Mouse (Mus musculus): Measurements from ENCODE around the gene Ssh1.

Ssh1 gene

DNA sequence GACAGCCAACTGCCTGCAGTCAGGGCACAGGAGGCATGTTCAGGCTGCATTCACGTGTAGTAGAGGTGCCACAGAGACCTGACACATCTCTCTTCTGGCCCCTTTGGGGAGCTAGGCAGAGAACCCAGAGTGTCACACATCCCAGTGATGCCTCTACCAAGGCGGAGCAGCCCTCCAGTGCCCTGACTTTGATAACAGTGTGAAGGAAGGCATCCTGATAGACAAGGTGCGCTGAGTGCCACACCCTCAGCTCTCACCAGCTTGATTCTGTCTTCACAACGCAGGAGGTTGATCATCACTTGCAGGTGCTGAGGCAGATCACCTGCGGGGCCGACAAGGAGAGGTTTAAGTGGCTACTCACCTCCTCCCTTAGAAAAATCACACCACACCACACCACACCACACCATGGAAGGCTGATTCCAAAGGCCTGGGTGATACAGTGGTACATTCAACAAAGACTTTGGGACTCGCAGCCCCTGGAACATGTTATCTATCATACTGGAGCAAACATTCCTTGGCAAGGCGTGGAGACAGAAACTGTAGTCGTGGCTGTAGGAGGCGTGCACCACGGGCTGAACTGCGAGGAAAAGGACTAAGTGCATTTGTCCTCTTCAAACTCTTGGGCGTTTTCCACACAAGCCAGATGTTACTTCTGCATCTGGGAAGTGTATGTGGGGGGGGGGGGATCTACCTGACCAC lies 27.1 kb downstream of the Ssh1 start:
- DNase-seq (ENCODE audit: low spot score in 2 of 2): no peak

DNA sequence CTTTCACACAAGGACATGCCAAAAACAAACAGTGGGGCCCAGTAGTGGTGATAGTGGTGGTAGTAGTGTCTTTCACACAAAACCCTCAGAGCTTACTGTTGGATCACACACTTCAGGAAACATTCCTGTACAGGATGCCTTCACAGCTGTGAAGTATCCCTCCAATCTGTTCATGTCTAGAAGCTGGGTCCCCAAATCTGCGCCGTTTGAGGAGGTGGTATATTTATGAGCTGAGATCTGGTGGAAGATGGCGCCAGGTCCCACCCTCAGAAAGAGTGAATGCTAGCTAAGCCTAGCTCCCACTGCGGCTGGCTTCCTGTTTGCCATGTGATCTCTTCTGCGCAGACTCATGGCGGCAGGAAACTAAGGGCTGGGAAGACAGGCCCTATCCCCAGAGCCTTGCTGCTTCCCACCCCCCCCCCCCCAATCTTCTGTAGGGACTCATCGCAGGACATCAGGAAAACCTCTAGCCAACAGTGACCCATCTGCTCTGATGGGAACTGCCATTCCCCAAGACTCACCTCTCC lies 28.0 kb downstream of the Ssh1 start:
- DNase-seq (ENCODE audit: low spot score in 2 of 2): no peak

DNA sequence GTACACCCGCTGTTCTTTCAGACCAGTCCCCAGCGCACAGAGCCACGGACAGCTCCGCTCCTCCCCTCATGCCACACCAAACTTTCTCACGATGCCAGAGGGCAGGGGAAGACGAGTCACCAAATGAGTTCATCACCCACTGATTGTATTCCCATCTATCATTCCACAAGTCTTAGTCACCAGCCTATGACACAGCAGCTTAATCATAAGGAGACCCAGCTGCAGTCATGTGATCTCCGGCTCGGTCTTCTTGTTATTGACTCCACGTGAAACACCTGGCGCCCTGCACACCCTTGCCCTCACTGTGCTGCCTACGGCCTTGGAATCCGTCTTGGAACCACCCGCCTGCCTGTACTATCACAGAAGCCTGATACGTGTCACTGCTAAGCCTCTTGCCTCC lies 28.7 kb downstream of the Ssh1 start:
- no peak for DNase-seq (ENCODE audit: low spot score in 2 of 2)

DNA sequence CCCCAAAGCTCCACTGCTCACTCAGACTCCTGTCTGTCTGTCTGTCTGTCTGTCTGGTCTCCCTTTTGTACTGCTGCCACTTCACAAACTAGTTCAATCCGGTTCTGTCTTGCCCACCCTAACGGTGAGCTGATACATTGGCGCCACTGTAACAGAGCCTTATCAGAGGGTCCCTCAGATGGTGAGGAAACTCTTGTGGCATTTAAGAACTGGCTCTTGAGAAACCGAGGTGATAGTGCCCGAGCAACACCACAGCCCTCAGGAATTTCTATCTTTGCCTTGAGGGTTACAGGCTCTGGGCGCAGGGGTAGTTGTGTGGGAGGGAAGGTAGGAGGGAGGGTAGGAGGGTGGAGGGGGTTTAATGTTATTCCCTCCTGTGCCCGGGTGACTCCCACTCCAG lies 31.9 kb downstream of the Ssh1 start:
- DNase-seq (ENCODE audit: low spot score in 2 of 2): no peak

DNA sequence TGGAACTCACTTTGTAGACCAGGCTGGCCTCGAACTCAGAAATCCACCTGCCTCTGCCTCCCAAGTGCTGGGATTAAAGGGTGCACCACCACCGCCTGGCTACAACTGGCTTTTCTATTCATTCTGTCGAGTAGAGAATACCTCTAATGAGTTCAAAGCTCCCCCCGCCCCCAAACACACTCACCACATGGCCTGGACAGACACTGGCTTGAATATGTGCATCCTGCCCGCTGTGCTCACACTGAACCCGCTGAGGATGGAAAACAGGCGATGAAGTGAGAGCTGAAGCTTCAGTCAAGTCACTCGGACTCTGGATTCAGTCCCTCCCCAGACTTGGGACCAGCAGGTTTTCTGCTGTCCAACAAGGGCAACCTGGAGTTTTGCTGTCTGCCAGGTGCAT lies 33.3 kb downstream of the Ssh1 start:
- no peak for DNase-seq (ENCODE audit: low spot score in 2 of 2)

DNA sequence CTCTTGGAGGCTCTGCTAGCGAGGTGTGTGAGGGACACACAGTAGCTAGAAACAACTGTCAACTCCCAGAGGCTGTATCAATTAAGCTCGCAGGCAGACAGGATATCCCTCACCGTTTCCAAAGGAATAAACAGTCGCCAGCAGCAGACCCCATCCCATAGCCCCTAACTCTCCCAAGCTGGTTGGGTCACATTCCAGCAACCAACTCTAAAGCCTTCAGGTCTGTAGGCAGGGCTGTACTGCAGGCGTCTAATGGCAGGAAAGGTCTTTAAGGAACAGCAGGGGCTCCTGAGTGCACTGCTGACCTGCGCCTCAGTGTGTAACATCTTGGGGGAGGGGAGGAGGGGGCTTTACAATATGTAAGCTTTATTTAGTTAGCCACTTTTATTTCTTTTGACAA lies 34.7 kb downstream of the Ssh1 start:
- no peak for DNase-seq (ENCODE audit: low spot score in 2 of 2)

DNA sequence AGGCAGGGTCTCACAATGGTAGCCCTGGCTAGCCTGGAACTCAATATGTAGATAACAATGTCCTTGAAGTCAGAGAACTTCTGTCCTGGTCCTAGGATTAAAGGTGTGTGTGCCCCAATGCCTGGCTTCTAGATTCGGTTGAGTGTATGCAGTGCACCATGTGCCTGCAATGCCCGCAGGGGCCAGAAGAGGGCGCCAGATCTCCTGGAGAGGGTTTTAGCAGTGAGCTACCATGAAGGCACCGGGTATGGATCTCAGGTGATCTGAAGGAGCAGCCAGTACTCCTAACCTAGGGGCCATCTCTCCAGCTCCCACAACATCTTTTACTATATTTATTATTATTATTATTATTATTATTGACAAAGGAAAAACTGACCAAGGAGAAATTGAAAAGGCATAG lies 37.2 kb downstream of the Ssh1 start:
- DNase-seq (ENCODE audit: low spot score in 2 of 2): peak in 1 of 2 experiments; percentile 78

DNA sequence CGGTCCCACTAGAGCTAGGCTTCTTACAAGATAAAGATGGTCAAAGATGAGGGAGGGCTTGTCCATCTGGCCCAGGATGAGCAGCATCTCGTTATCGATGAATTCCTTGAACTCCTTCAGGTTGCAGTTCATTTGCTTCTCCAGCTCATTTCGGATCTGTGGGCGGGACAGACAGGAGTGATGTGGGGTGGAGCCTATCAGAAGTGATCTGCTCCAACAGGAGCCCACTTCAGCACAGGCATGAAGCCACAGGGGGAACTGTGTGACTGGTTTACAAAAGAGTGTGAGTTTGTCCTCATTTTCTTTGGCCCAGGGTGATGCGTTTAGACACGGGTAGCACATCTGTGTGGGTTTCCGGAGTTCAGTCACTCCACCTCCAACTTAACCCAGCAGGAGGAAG lies 38.0 kb downstream of the Ssh1 start:
- no peak for DNase-seq (ENCODE audit: low spot score in 2 of 2)

DNA sequence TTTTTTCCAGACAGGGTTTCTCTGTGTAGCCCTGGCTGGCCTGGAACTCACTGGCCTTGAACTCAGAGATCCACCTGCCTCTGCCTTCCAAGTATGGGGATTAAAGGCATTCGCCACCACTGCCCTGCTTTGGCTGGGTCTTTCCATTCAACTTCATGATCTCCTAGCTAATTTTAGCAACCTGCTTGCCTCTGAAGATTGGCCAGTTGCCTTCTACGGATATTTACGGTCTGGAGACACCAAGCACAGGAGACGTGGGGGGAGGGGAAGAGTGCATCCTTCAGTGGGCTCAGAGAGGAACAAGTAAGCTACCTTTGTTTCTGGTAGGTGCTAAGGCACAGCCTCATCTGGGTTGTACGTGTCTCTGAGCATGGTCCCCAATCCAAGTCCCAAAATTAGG lies 38.4 kb downstream of the Ssh1 start:
- no peak for DNase-seq (ENCODE audit: low spot score in 2 of 2)

DNA sequence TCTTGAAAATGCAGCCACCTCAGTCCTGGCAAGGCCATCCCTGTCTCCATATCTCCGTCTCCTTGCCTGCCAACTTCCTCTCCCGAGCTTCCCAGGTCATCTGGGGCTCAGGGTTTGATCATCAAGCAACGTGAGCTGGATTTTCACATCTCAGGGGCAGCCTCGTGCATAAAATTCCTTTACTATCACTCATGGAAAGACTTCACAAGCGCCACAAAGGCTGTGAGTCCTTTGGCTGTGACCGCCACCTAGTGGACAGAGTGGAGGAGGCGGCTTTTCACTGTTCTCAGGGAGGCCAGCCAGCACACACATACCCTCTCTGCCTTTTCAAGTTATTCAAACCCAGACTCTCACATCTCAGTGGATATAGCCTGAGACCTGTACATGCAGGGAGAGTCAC lies 39.3 kb downstream of the Ssh1 start:
- peak; percentile 32 to 88 for DNase-seq (ENCODE audit: low spot score in 2 of 2)

DNA sequence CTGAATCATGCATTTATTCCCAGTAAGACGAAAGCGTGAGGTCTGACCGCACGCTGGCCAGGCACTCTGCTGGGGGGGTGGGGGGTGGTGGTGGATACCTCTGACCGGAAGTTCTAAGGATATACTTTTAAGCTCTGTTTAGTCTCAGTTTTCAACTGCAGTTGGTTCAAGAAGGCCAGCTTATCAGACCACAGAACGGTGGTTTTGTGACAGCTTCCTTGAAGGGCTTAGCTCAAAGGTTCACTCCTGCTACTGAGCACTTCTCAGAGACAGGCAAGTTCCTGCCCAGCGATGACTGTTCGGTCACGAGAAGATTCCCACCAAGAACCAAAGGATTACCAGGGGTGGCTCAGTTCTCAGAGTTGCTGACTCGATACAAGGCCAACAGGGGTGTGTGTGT lies 41.2 kb downstream of the Ssh1 start:
- no peak for DNase-seq (ENCODE audit: low spot score in 2 of 2)

DNA sequence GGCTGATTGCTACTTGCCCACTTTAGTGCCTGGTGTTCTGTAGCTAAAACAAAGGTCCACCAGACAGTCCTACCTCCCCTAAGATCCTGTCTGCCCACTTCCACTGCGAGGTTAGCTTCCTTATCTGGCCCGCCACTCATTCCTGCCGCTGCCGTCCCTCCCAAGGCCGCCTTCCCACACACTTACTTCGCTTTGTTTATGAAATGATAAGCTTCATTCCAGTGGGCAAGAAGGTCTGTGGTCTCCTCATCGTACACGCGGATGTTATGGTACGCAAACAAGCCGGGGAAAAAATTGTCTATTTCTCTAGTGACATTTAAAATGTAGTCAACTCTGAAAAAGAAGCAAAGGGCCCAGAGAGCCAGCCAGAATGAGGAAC lies 42.0 kb downstream of the Ssh1 start:
- DNase-seq (ENCODE audit: low spot score in 2 of 2): no peak

DNA sequence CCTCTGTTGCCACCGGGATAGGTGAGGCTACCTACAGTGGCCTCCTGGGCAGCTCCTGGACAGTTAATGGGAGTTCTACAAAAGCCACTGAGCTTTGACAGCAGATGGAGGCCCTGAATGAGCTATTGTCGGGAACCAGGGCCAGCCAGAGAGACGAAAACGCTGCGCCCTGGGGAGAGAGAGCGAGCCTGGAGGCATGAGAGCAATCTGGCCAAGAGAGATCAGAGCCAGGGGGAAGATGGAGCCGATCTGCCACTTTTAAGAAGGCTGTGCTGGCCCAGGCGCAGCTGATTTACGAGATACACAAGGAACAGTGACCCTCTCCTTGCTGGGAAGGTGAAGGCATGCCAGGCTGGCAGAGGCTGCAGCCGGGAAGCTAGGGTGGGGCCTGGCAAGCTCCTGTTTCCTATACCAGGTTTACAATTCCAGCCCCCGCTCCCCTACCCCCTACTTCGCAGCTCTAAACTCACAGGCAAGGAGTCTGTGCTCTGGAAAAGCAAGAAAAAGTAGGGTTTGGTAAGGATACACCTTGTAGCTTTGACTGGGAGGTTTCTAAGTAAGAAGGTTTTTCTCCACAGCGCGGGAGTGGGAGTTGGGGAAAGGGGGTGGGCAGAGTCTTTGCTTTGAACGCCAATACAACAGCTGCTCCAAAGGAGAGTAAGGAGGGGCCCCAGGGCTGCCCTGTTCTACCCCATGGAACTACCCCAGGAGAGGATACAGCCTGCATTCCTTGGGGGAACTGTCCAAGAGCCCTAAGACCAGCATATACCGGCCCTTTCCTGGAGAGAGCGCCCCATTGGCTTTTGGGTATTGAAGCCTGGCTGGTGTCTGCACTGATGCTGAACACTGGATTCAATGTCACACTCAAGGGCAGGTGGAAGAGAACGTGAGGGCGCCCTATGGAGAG lies 42.7 kb downstream of the Ssh1 start:
- no peak for DNase-seq (ENCODE audit: low spot score in 2 of 2)

DNA sequence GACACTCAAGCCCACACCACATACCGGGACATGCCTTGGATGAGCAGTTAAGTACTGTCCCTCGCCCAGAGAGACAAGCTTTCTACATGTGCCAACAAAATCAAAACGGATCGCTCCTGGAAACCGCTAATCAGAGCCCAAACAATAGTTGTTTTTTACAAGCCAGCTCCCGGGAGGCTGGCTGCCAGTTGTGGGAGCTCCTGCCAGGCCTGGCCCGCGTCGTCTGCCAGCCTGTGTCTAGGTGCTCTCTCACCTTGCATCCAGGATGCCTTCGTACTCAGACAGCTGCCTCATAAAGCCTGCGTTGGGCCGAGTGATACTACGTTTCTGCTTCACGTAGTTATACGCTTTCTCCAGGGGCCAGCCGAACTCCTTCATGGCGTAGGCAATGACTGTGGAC lies 43.6 kb downstream of the Ssh1 start:
- DNase-seq (ENCODE audit: low spot score in 2 of 2): no peak

DNA sequence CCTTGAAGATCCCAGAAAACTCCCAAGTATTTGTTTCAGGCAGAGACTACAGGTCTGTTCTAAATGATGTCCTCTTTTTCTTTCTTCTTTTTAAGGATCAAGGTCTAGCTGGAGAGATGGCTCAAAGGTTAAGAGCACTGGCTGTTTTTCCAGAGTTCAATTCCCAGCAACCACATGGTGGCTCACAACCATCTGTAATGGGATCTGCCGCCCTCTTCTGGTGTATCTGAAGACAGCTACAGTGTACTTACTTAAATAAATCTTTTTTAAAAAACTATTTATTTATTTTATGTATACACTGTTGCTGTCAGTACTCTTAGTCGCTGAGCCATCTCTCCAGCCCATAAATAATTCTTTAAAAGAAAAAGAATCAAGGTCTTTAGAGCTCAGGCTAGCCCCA lies 46.4 kb downstream of the Ssh1 start:
- DNase-seq (ENCODE audit: low spot score in 2 of 2): no peak

DNA sequence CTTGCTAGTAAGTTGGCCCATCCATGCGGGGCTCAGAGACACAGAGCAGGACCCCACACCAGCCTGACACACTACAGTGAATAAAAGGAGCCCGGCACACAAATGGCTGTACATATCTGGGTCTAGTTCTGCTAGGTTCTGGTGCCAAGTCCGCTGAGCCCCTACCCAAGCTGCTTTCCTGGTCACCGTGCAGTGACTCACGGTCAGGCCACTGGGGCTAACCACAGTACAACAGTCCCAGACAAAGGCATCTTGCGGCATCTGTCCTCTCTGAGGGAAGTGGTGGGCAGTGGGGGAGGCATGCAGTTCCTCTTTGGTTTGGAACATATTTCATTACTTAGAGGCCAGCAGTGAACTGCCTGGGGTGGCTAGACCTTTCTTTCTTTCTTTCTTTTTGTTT lies 48.6 kb downstream of the Ssh1 start:
- DNase-seq (ENCODE audit: low spot score in 2 of 2): peak in 1 of 2 experiments; percentile 36

DNA sequence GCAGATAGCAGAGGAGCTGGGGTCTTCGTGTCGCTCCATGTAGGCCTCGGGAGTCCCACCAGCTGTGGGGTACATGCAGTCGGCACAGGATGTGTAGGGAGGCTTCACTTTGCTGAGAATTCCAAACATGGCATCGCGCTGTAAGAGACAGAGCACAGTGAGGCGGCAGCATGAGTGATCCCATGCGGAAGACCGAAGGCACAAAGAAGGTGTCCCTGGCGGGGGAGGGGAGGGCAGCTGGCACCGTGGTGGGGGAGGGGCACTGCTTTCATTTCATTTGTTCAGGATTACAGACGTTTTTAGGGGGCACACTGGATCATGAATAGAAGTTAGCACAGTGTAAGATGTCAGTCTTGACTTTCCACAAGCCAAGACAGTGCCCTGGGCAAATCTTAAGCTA lies 50.4 kb downstream of the Ssh1 start:
- DNase-seq (ENCODE audit: low spot score in 2 of 2): no peak

DNA sequence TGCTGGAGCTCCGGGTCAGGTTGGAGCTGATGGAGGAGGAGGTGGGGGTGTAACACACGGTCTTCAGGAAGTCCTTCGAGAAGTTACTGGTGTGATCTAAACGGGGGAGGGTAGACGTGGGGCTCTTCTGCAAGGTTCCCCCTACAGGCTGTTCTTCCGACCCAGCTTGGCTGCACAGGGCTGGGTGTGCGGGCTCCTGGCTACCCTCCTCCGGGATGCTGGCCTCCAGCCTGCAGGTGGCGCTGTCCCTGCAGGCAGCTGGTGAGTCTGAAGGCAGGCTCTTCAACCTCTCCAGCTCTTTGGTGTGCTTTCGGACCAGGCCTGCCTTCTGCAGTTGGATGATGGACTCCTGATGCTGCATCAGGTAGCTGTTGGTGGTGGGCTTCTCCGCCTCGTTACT lies 51.1 kb downstream of the Ssh1 start:
- no peak for DNase-seq (ENCODE audit: low spot score in 2 of 2)

DNA sequence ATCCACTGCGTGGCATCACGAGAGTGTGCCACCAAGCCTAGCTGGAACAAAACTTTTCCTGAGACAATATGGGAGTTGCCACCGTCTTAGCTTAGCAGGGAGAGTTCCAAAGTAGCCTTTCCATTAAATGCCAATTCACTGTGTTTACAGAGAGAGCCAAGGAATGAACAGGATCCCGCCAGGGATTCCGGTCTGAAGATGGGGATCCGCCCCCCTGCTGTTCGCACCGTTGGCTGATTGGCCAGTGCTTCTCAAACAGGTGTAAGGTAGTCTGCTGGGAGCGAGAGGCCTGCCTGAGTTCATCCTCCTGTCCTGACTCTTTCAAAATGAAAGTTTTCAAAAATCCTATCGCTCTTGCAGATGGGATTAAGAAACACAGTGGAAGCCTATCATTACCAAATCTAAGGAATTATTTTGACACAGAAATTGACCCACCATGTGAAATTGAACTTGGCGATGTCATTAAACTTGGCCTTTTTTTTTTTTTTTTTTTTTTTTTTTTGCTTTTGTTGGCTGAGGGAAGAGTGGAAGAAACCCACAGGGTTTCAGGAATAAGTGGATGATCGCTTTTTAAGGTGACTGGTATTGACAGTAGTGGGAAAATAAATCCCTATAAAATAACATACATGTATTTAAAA lies 54.3 kb downstream of the Ssh1 start:
- DNase-seq (ENCODE audit: low spot score in 2 of 2): no peak

DNA sequence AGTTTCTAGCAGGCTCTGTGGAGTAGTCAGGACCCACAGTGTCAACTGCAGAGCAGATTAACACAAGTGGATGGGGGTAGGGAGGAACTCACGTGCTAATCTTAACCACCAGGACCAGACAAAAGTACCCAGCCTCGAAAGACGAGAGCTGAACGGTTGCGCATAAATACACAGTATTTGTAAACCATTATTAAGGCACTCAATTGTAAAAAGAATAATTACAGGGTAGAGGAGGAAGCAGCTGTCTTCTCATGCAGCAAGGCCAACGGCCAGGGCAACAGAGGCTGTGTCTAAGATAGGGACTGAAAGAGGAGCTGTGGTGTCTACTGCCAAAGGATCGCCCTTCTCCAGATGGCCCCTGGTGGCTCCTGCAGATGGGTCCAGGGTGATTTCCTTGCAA lies 56.0 kb downstream of the Ssh1 start:
- DNase-seq (ENCODE audit: low spot score in 2 of 2): no peak

DNA sequence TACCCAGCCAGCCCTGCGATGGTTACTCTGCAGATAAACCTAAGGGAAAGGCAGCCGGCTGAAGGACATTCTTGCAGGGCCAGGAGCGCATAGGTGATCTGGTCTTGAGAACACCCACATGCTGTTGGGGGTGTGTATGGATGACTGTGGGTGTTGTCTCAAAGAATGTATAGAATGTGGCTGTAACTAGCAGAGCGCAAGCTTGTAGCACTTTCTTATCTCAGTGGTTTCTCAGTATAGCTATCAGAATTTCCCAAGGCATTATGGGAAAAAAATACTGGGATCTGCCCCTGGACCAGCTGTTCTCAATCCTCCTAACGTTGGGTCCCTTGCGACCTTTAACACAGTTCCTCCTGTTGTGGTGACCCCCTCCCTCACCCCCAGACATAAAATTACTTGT lies 59.8 kb downstream of the Ssh1 start:
- DNase-seq (ENCODE audit: low spot score in 2 of 2): no peak

DNA sequence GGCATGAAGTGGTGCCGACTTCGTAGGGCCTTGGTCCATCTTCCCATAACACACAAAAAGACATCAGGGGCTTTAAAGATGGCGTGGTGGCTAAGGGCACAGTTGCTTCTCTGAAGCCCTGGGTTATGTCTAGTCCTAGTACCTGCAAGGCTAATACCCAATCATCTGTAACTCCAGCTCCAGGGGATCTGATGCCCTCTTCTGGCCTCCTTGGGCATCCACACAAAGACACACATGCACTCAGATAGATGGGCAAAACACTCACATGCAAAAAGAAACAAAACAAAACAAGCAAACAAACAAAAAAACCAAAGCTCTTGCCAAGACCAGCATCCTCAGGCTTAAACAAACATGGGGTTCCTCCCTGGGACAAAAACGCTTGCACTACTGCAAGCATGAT lies 60.2 kb downstream of the Ssh1 start:
- no peak for DNase-seq (ENCODE audit: low spot score in 2 of 2)

DNA sequence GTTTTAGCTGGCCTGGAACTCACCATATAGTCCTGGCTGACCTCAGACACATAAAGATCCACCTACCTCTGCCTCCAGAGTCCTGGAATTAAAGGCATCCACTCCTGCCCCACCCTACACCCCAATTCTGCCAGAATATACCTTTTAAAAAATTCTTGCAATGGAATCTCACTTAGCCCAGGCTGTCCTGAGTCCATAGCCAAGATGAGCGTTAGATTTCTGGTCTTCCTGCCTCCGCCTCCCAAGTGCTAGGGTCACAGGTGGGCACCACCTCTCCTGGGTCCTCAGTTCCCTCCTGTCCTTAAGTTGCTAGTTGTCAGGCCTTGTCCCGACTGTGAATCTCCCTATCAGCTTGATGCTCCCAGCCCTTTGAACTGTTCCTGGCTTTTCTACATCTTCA lies 61.4 kb downstream of the Ssh1 start:
- DNase-seq (ENCODE audit: low spot score in 2 of 2): no peak

All from left cerebral cortex, adult 9 months (tissue).